Mouse (Mus musculus) liver, embryonic 14.5 days (tissue): ENCODE results near the gene Hipk2. TPM values are rescaled to one million over a fixed set of nuclear protein-coding genes. Genes with fewer than 3 reads are reported as not detected.

Experiments
- ATAC-seq: fragments of 200-750 bp; cut with Nextera tagmentation; 2 replicates; pipeline ENCODE4 v1.8.0; 2017; ENCODE audit warnings: moderate number of reproducible peaks, mild to moderate bottlenecking, moderate library complexity; ENCODE audit not compliant: insufficient read depth
- DNase-seq, 3 experiments: peaks; one replicate each; pipeline ENCODE4 v3.0.0-alpha.2; 2012 to 2013; ENCODE audit warnings: low read depth in 3 of 3, low spot score in 3 of 3
- H3K27ac ChIP-seq: fragments of 300-500 bp; sonication (generic); 2 replicates; pipeline ENCODE4 v1.5.1; 2014; ENCODE audit warnings: moderate library complexity, mild to moderate bottlenecking, control low read depth, inconsistent platforms
- H3K27me3 ChIP-seq: fragments of 300-500 bp; sonication (generic); 2 replicates; pipeline ENCODE4 v1.6.1; 2014; ENCODE audit warnings: mild to moderate bottlenecking, low read length, moderate library complexity; ENCODE audit not compliant: control insufficient read depth, insufficient read depth
- H3K36me3 ChIP-seq: fragments of 300-500 bp; sonication (generic); replicated peaks from 2 replicates; pipeline ENCODE4 v1.6.1; 2014; ENCODE audit warnings: low read depth; ENCODE audit not compliant: control insufficient read depth, insufficient read depth
- H3K4me1 ChIP-seq, 2 experiments: fragments of 200-500 bp in 1 of 2; fragments of 300-500 bp in 1 of 2; sonication (generic) in 1 of 2; replicated peaks; 2 replicates each; pipeline ENCODE4 v1.6.1; 2012 to 2014; ENCODE audit warnings: antibody characterized with exemption in 1 of 2, inconsistent platforms in 1 of 2, low read length in 1 of 2; ENCODE audit not compliant: control insufficient read depth in 2 of 2, insufficient read depth in 2 of 2
- H3K4me2 ChIP-seq: fragments of 300-500 bp; sonication (generic); 2 replicates; pipeline ENCODE4 v1.6.1; 2014; ENCODE audit warnings: low read depth, mild to moderate bottlenecking, control low read depth, moderate library complexity
- H3K4me3 ChIP-seq, 2 experiments: fragments of 200-500 bp in 1 of 2; fragments of 300-500 bp in 1 of 2; sonication (generic) in 1 of 2; 2 replicates each; pipeline ENCODE4 v1.5.1; 2012 to 2014; ENCODE audit warnings: low read depth in 2 of 2, low read length in 2 of 2, mild to moderate bottlenecking in 2 of 2, control low read depth in 1 of 2, inconsistent platforms in 1 of 2, moderate library complexity in 1 of 2; ENCODE audit not compliant: insufficient read depth in 1 of 2
- H3K9ac ChIP-seq: fragments of 300-500 bp; sonication (generic); replicated peaks from 2 replicates; pipeline ENCODE4 v1.6.1; 2014; ENCODE audit warnings: mild to moderate bottlenecking, control low read depth, moderate library complexity
- H3K9me3 ChIP-seq: fragments of 300-500 bp; sonication (generic); 2 replicates; pipeline ENCODE4 v1.6.1; 2016; ENCODE audit warnings: low read length, mixed read lengths; ENCODE audit not compliant: control insufficient read depth
- CTCF ChIP-seq: IDR thresholded peaks from 2 replicates; pipeline ENCODE4 v1.5.1; 2016; ENCODE audit warnings: antibody characterized with exemption, low read depth, control low read depth
- EP300 ChIP-seq: IDR thresholded peaks from 2 replicates; pipeline ENCODE4 v1.6.1; 2016; ENCODE audit warnings: antibody characterized with exemption, low read depth
- WGBS: fragments of 180-500 bp; shearing (Covaris S2); extraction: QIAGEN DNeasy Blood & Tissue Kit; methylation state at CpG from one replicate; pipeline ENCODE4 v1.1.7; 2014; ENCODE audit not compliant: insufficient replicate concordance; 5-methylcytosine and 5-hydroxymethylcytosine counted together
- polyA plus RNA-seq, 2 experiments: library from polyadenylated mRNA; depleted of rRNA in 1 of 2; stranded (reverse) in 1 of 2; unstranded in 1 of 2; fragments of >200 nt; fragmentation: Nextera tagmentation in 1 of 2; extraction: Ambion mirVana in 1 of 2; gene quantifications; 2 replicates each; pipeline versions ENCODE4 v1.2.1 to v1.2.3; 2012 to 2014

Hipk2 gene
- polyA plus RNA-seq, 2 experiments, result 10.7 to 13.0 TPM

DNA sequence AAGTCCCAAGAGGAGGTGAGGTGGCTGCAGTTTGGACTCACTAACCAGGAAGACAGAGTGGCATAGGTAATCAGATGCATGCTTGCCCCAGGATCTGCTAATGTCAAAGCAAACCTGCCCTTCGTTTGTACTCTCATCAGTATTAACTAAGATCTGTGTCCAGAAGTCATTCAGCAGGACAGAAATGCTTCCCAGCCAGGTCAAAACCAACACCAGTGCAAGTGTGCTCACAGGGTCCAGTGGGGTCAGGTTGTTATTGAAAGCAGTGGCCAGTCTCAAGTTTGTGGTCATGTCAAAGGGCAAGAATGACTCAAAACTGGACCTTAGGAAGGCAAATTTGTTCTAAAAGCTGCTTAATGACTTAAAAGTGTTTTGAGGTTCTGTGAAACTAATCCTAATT is 9.6 kb downstream of the Hipk2 start:
- no peak for ATAC-seq
- H3K4me1 ChIP-seq, result peaks cover 49 to 56% of the 10 kb centered on the region in 2 experiments

DNA sequence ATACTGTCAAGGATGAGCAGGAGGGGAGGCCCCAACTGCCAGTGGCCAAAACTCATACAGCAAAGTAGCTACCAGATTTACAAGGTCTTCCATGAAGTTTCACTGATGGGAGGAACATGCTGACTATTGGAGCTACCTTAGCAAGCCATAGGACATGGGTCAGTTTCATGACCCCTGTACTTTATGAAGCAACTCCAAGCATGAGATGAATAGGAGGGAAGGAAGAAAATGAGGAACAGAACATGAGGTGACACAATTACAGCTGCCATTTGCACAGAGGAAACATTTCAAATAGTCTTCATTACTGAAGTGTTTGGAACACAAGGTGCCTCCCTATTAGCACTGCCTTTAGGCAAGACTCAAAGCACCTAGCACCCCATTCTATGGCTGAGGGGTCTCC is 10.2 kb downstream of the Hipk2 start:
- peaks cover 54 to 59% of the 10 kb centered on the region in 2 experiments for H3K4me1 ChIP-seq
- no peak for ATAC-seq

More for the DNA sequence above, 9.6 kb downstream of the Hipk2 start:
- 79% methylated on average over 1 of the region's 1 CpGs for WGBS
- peak overlapping the region; percentile 28; the same call in 1 of the 2 replicates for H3K4me2 ChIP-seq
- H3K9ac ChIP-seq, result peak overlapping the region; percentile 20; the same call in 1 of the 2 replicates
- no peaks in the 10 kb centered on the region for H3K27me3 ChIP-seq
- TF ChIP-seq EP300, result no peak
- TF ChIP-seq CTCF, result no peak
- H3K36me3 ChIP-seq, result peaks cover 28% of the 10 kb centered on the region
- H3K4me3 ChIP-seq, result no peak overlapping the region
- peak overlapping the region; percentile 51 for H3K27ac ChIP-seq
- no peaks in the 10 kb centered on the region for H3K9me3 ChIP-seq
- DNase-seq, result no peak

GRCm38 (mm10) chr6:38863595-38863994 is 12.4 kb downstream of the Hipk2 start:
- 36% methylated on average over 3 of the region's 3 CpGs for WGBS
- Histone ChIP-seq H3K4me3 (no peak overlapping the region), H3K4me2 (peak overlapping the region; percentile 12; the same call in 1 of the 2 replicates), H3K36me3 (peaks cover 9% of the 10 kb centered on the region; the same call in 1 of the 2 replicates), H3K4me1 (peaks cover 67 to 69% of the 10 kb centered on the region in 2 experiments), H3K27ac (no peak overlapping the region), H3K9me3 (no peaks in the 10 kb centered on the region), H3K27me3 (no peaks in the 10 kb centered on the region), H3K9ac (no peak overlapping the region)
- DNase-seq, result no peak
- 0 out of 2 replicates have a peak, but pooled peaks have one; percentile 20 for TF ChIP-seq EP300
- no peak for TF ChIP-seq CTCF
- peak; percentile 73 for ATAC-seq

More for the DNA sequence above, 10.2 kb downstream of the Hipk2 start:
- Histone ChIP-seq H3K9ac (peak overlapping the region; percentile 20; the same call in 1 of the 2 replicates), H3K9me3 (no peaks in the 10 kb centered on the region), H3K4me2 (peak overlapping the region; percentile 28; the same call in 1 of the 2 replicates), H3K36me3 (peaks cover 23% of the 10 kb centered on the region), H3K4me3 (no peak overlapping the region), H3K27me3 (no peaks in the 10 kb centered on the region), H3K27ac (peak overlapping the region; percentile 51)
- DNase-seq, result no peak
- no peak for TF ChIP-seq CTCF
- no peak for TF ChIP-seq EP300

- H3K27me3 ChIP-seq, result no peaks in the 10 kb centered on the region
- TF ChIP-seq EP300 (no peak), CTCF (no peak)
- 88% methylated on average over 2 of the region's 2 CpGs for WGBS
- H3K4me3 ChIP-seq, result no peak overlapping the region
- ATAC-seq (no peak), DNase-seq (no peak)
- H3K36me3 ChIP-seq, result peaks cover 5% of the 10 kb centered on the region; the same call in 1 of the 2 replicates
- H3K9me3 ChIP-seq, result no peaks in the 10 kb centered on the region
- H3K4me2 ChIP-seq, result no peak overlapping the region
- H3K4me1 ChIP-seq, result peaks cover 47 to 49% of the 10 kb centered on the region in 2 experiments
- peak overlapping the region; percentile 10 for H3K27ac ChIP-seq
- no peak overlapping the region for H3K9ac ChIP-seq
Measured at GRCm38 (mm10) chr6:38860301-38860700, 15.7 kb downstream of the Hipk2 start.

DNA sequence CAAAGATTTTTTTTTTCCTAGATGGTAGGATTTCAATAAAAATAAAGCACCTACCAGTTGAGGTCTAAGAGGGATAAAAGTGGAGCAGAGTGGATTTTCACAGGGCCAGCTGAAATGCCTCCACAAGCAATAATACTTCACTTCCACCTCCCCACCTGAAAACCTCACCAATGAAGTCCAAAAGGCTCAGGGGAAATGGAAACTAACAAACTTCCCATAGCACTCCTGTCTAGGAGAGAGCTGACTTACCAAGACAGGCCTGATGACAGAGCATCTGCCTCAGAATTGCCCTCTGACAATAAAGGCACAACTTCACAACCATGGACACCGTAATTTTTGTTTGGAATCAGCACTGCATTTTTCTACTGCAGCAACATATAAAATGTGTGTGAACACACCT is 16.1 kb downstream of the Hipk2 start:
- Histone ChIP-seq H3K36me3 (peaks cover under 1% of the 10 kb centered on the region; the same call in 1 of the 2 replicates), H3K4me1 (peaks cover 44 to 45% of the 10 kb centered on the region in 2 experiments), H3K9ac (no peak overlapping the region), H3K4me2 (no peak overlapping the region), H3K4me3 (no peak overlapping the region), H3K9me3 (no peaks in the 10 kb centered on the region), H3K27ac (no peak overlapping the region), H3K27me3 (no peaks in the 10 kb centered on the region)
- 100% methylated on average over 1 of the region's 1 CpGs for WGBS
- ATAC-seq (no peak), DNase-seq (no peak)
- TF ChIP-seq EP300 (no peak), CTCF (no peak)
